10 mouse cellular contexts compared by ENCODE assay signal in the genomic region with DNA sequence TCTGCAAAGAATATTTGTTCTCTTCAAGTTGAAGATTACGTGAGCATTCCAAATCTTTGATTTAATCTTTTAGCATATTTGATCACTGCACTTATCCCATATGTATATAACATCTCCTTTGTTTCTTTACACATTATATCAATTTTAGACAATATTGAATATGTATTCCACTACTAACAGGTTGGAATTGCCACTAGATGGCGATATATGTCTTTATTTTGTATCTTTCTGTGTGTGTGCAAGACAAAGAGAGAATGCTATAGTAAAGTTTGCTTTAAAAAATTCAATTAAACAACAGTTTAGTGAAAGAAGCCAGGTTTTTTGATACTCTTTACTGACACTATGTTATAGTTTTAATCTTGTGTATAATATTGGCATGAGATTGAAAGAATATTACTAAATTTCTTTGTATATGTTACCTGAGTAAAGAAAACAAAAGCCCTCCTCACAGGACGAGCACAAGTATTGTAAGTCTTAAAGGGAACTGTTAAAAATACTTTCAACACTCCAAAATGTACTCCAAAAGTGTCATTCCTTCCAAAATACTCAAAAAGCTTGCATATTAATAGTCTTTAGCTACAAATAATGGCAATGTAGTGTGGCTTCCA. TPM values are rescaled to one million over a fixed set of nuclear protein-coding genes. Genes with fewer than 3 reads are reported as not detected.
A peak's percentile ranks its signal among the peaks of the same experiment; 100 is the strongest.
DNase-seq lines count a peak whose midpoint lies in the region; ATAC-seq and TF ChIP-seq lines count a peak whose summit lies in the region.
"Had no signal": no experiment of that assay in that cellular context is flagged by ENCODE, and none has a peak within 500 bp of the region (broad histone marks: within the 10 kb centered on the region; RNA-seq: fewer than 3 reads in every experiment).

No protein-coding gene starts in this region.

- peak; percentile 59 for TF ChIP-seq CTCF in lung, postnatal 0 days (IDR thresholded peaks at IDR 0.05)

- ATAC-seq in lung, postnatal 0 days, result no peak
- peak; percentile 84 for ATAC-seq in hindbrain, embryonic 13.5 days (ENCODE audit: low FRiP score)

- H3K9ac ChIP-seq in lung, postnatal 0 days (replicated peaks; ENCODE audit: low read depth), result no peak overlapping the region
- no peak overlapping the region for H3K9ac ChIP-seq in hindbrain, embryonic 13.5 days
- H3K9ac ChIP-seq: stomach, embryonic 15.5 days had no signal

- 33% methylated on average over 3 of the region's 3 CpGs for WGBS in lung, postnatal 0 days
- 51% methylated on average over 3 of the region's 3 CpGs for WGBS in hindbrain, embryonic 13.5 days

- no peak overlapping the region for H3K4me2 ChIP-seq in lung, postnatal 0 days (replicated peaks; ENCODE audit: low read depth, low read length)
- H3K4me2 ChIP-seq in hindbrain, embryonic 13.5 days, result no peak overlapping the region
- H3K4me2 ChIP-seq: stomach, embryonic 15.5 days had no signal

- H3K9me3 ChIP-seq in lung, postnatal 0 days (ENCODE audit: low read length), result no peaks in the 10 kb centered on the region
- H3K9me3 ChIP-seq in hindbrain, embryonic 13.5 days, result no peaks in the 10 kb centered on the region
- H3K9me3 ChIP-seq: G1E; stomach, embryonic 15.5 days had no signal

- no peak for TF ChIP-seq EP300 in lung, postnatal 0 days (IDR thresholded peaks at IDR 0.05)

- H3K27ac ChIP-seq in lung, postnatal 0 days (ENCODE audit: low read length), result no peak overlapping the region
- H3K27ac ChIP-seq in hindbrain, embryonic 13.5 days, result no peak overlapping the region
- H3K27ac ChIP-seq: stomach, embryonic 15.5 days had no signal

- H3K36me3 ChIP-seq in lung, postnatal 0 days (ENCODE audit: insufficient read depth, low read length), result no peaks in the 10 kb centered on the region
- no peaks in the 10 kb centered on the region for H3K36me3 ChIP-seq in hindbrain, embryonic 13.5 days
- H3K36me3 ChIP-seq in splenic B cell, adult 2 months (ENCODE audit: control insufficient read depth, insufficient read depth, low read length, poor library complexity, severe bottlenecking), result no peaks in the 10 kb centered on the region
- H3K36me3 ChIP-seq: G1E; stomach, embryonic 15.5 days had no signal

- no peaks in the 10 kb centered on the region for H3K27me3 ChIP-seq in lung, postnatal 0 days (replicated peaks; ENCODE audit: insufficient read depth, low read length)
- H3K27me3 ChIP-seq in hindbrain, embryonic 13.5 days, result no peaks in the 10 kb centered on the region
- no peaks in the 10 kb centered on the region for H3K27me3 ChIP-seq in splenic B cell, adult 2 months (ENCODE audit: control insufficient read depth, insufficient read depth, low read length, poor library complexity, severe bottlenecking)
- H3K27me3 ChIP-seq: stomach, embryonic 15.5 days had no signal

- peak; percentile 23 to 48 for DNase-seq in cerebellum, postnatal 14 days
- DNase-seq in cerebellum, adult 11-12 months, result no peak
- peak; percentile 64 for DNase-seq in lung, postnatal 0 days (ENCODE audit: low spot score)
- DNase-seq in lung, postnatal 4 days, result no peak
- DNase-seq in splenic B cell, adult 2 months (ENCODE audit: low read depth, low spot score), result peak; percentile 2
- no peak for DNase-seq in spleen, postnatal 14 days (ENCODE audit: low spot score in 2 of 2)
- no peak for DNase-seq in gastrocnemius, adult 8-10 months (ENCODE audit: low spot score in 2 of 2)

- no peak overlapping the region for H3K4me3 ChIP-seq in lung, postnatal 0 days (ENCODE audit: low read depth, low read length)
- H3K4me3 ChIP-seq in hindbrain, embryonic 13.5 days, result no peak overlapping the region
- H3K4me3 ChIP-seq: stomach, embryonic 15.5 days had no signal

- no peaks in the 10 kb centered on the region for H3K4me1 ChIP-seq in lung, postnatal 0 days (ENCODE audit: insufficient read depth, low read depth, low read length)
- no peaks in the 10 kb centered on the region for H3K4me1 ChIP-seq in hindbrain, embryonic 13.5 days (replicated peaks)
- H3K4me1 ChIP-seq: stomach, embryonic 15.5 days had no signal

RNA-seq across cellular contexts. Expression of a gene that starts 42.7 kb away (rescaled TPM):
- polyA plus RNA-seq in lung, postnatal 0 days (2015; fragmentation: Nextera tagmentation; extraction: Ambion mirVana), result not detected in 2 replicates
- polyA plus RNA-seq in hindbrain, embryonic 13.5 days (2015; fragmentation: Nextera tagmentation; extraction: Ambion mirVana), result not detected in 2 replicates
- not detected for total RNA-seq in gastrocnemius, adult 8-10 months (2022)
- total RNA-seq: G1E had no signal
- polyA plus RNA-seq: G1E had no signal

Comparison
In these comparisons a context has a peak if more than half of its experiments do, and no peak if none do; other contexts are left out.
1. DNase-seq: peak in cerebellum, postnatal 14 days (2 of 2), lung, postnatal 0 days (single experiment) and splenic B cell, adult 2 months (single experiment); none in cerebellum, adult 11-12 months (single experiment), lung, postnatal 4 days (0 of 2), spleen, postnatal 14 days (0 of 2) and gastrocnemius, adult 8-10 months (0 of 2).